Mouse (Mus musculus) layer of hippocampus, adult 8-10 months (tissue): Measurements from ENCODE around the gene B830017H08Rik. TPM values are rescaled to one million over a fixed set of nuclear protein-coding genes. Genes with fewer than 3 reads are reported as not detected.

Experiments used
- DNase-seq, 2 experiments: peaks; one replicate each; pipeline ENCODE4 v3.0.0; 2022; ENCODE audit warnings: low spot score in 2 of 2
- total RNA-seq, 4 experiments: library from RNA; stranded (reverse); gene quantifications; 2 replicates each; pipeline ENCODE4 v1.2.4; 2022

Gene B830017H08Rik
- total RNA-seq, 4 experiments from 2014 or later: 2.7 to 3.9 (median 3.4) TPM

DNA sequence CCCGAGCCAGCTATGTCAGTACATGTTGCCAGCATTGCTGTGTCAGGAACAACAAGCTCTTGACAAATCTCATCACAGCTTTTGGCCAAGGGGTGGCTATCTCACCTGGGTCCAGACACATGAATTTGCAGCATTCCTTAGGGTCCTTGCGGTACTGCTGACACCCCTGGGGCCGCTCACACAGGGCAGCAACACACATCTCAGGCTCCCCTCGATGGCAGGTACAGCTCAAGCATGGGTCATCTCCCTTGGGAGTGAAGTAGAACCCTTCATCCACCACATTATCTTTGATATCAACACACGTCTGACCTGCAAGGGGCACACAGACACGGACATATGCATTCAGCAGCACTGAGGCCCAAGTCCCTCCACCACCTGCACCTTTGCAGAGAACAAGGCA is 16.6 kb downstream of the B830017H08Rik start:
- no peak for DNase-seq

DNA sequence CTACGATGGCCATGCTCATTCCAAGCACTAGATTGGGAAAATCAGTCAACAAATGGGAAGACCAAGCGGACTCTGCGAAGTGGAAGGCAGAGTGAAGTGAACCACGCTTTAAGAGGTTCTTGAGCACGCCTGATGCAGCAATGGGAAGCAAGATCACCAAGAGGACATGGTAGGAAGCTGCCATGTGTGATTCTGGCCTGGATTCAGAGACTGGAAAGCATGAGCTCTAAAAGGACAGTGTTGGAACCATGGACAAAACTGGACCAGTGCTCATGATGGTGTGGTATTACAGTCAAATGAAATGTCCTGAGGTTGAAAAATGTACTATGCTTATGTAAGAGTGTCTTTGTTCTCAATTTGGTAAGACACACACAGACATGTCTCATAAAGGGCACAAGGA is 18.4 kb downstream of the B830017H08Rik start:
- DNase-seq: no peak

DNA sequence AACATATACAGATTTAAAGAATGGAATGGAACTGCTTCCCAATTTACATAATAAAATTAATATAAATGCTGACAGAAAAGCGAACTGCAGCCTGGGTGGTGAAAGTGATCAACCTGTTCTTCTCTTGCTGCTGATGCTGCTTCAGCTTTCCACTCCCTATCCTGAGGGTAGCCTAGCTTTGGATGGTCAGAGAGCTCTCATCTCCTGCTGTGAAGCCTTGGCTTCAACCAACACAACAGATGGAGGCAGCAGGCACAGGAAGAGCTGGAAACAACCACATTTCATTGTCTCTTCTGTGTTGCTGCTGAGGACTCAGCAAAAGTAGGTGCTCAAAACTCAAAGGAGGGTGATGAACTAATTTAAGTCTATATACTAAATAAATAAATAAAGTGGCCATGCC is 18.9 kb downstream of the B830017H08Rik start:
- DNase-seq: peak in 1 of 2 experiments; percentile 48

DNA sequence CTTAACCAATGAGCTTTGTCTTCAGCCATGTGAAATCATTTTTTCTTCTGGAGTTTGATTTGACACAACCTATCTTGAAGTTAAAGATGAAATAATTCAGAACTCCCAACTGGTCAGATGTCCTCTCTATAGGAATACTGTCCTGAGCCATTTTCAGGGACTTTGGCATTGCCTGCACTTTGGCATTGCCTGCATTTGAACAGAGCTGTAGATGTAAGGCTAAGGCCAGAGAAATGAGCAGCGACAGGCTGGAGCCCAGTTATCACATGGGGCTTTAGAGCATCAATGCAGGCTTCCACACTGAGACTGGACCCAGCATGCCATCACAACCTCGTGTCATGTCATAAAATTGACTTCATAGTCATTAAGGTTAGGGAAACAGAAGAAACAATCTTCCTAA is 20.3 kb downstream of the B830017H08Rik start:
- DNase-seq: no peak

DNA sequence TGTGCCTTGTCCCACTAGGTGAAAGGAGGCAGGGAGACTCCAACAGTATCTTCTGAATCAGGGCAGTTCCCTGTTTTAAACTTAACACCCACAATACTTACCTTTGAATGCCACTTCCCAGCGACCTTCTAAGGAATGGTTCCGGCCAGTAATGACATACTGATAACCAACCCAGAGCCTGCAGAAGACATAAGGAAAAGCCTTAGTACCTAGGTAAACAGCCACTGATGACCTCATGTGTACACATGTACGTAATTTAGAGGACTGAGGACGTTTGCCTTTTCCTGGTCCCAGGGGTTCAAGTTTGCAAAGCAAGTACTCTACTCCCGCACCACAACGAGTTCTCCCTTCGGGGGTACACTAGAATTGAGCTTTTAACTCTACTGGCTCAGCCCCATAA is 24.2 kb downstream of the B830017H08Rik start:
- no peak for DNase-seq

DNA sequence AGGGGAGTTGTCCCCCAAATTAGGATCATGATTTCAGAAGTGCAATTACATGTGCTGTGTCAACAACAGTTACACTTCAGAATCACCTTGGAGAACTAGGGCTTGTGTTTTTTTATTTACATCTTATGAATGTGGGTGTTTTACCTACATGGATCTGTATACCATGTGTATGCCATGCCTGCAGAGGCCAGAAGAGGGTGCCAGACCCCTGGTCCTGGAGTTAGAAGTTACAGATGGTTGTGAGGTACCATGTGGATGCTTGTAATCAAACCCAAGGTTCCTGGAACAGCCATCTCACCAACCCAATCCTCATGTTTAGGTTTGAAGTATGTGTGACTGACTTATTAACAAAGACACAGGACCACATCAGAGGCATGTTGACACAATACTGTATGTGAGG is 25.7 kb downstream of the B830017H08Rik start:
- DNase-seq: no peak

DNA sequence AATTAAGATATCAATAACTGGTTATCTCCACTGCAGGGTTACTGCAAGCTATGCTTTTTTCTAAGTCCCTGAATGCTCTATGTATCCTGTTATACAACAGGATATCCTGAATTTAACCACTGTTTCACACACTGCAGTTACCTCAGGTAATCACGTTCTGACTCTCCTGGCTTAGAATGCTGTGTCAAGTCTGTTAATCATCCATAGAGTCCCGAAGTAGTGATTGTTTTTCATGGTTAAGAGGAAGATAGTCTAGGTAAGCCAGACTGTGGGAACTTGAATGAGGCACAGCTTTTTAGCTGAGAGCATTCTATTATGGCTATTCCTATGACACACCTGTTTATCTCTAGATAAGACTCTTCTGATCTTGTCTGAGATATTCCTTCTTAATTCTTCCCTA is 32.4 kb downstream of the B830017H08Rik start:
- no peak for DNase-seq

DNA sequence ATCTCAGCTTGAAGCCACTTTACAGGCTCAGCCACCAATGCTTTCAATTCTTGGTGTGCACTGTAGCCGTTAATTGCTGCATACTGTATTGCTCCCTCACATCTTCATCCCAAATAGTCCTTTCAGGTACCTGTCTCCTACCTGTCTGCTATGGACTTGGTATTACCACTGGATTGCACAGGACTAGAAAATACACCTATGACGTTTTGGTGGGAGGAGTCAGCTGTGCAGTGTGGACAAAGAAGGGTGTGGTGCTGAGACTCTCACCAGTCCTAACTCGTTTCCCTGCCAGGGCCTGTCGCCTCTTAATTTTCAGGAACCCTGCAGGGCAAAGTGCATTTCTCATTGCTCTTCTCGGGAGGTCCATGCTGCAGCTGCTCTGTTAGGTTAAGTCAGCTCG is 32.8 kb downstream of the B830017H08Rik start:
- DNase-seq: no peak

DNA sequence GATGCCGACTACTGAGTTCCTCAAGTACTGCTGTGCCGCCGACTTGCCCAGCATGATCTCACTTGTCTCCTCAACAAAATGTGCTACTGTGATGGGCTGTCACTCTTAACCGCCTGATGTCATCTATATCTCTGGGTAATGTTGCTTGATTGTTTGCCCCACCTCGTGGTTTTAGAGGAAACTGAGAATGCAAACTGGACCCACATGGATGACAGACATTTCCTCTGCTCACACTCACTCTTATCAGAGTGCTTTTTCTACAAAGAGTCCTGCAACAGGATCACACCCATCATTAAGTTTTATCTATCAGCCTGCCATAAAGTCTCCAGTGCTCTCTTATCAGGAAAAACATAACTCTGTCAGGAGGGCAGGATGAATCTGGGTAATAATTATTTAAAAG is 38.3 kb downstream of the B830017H08Rik start:
- no peak for DNase-seq

DNA sequence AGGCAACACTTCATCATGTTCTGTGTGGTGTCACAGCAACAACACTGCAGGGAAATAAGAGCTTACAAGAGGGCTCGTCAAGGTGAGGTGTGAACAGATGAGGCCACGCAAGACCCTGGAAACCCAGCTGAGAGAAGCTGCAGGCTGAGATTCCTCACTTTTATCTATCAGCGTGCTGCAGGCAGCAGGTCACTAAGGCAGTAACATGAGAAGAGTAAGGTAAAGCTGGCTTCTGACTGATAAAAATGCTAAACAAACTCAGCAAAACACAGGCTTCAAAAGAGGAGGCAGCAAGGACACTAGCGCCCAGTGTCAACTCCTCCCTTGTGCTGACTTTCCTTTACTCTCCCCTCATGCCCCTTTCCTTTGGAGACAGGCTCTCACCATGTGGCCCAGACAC is 40.1 kb downstream of the B830017H08Rik start:
- DNase-seq: no peak

DNA sequence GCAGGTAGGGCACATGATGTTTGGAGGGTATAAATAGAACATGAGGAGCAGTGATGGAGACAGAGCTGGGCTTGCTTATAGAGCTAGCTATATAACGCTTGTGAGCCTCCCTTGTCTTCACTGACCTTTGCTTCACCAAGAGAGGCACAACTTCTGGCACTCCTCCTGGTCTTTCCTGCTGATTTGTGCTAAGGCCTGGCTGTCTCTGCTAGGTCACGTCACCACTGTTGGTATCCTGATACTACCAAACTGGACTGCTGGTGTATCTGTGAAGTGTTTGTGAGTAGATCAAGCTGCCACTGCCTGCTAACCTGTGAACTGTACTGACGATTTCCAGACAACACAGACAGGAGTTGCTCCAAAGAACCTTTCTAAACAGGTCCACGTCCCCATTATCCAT is 42.3 kb downstream of the B830017H08Rik start:
- no peak for DNase-seq

DNA sequence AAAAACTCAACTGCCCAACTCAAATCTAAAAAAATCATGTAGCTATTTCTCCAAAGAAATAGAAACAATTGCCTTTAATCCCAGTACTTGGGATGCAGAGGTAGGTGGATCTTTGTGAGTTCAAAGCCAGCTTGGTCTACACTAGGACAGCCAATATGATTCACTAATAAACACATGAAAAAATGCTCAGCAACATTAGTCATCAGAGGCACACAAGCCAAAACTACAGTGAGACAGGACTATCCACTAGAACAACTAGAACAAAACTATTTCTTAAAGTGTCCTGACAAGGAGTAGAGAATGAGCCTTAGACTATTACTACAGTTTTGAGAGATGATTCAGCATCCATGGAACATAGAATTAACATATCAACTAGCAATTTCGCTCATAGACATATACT is 43.2 kb downstream of the B830017H08Rik start:
- DNase-seq: no peak

DNA sequence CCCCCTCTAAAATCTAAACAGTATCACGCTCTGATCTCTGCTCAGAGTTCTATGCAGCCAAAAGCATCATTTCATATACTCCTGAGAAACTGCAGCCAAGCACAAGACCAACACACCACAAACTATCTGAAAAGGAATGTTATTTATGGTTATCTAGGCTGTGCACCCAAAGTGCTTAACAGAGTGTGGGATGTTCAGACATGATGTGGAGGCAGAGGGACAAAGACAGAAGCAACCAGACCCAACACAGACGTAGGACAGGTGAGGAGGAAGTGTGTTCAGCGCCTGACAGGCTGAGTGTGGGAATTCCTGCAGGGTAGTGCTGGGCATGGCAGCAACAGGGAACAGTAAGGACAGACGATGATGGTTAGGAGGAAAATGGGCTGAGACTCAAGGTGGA is 46.6 kb downstream of the B830017H08Rik start:
- no peak for DNase-seq

DNA sequence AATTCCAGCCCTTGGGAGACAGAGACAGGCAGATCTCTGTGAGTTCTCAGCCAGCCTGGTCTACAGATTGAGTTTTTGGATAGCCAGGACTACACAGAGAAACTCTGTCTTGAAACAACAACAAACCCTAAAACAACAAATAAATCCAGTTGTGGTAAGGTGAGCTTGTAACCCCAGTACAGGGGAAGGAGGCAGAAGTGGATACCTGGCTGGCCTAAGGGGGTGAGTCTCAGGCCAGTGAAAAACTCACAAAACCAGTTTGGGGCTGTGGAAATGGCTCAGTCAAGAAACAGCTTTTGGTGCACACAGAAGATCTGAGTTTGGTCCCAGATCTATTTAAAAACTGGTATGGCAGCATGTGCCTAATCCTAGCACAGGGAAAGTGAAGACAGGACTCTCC is 49.3 kb downstream of the B830017H08Rik start:
- DNase-seq: no peak

DNA sequence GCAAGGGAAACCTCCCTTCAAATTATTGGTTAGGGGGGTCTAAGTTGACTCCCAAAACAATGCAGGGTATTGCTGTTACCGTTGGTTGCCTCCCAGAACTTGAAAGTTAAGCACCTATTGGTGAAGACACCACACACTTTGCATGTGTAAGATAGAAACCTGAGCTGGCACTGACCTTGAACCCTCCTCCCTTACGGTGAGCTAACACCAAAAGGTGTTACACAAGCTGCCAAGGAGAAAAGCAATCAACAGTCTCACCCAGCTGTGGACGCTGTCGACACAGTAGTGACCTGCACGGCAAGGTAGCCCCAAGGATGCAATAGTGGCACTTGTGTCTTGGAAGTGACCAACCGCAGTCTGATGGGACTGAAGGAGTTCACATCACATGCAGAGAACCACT is 51.2 kb downstream of the B830017H08Rik start:
- DNase-seq: no peak

Other genes with a start within 250 kb of the B830017H08Rik start
- gene Slc7a4, start 249.9 kb upstream of the B830017H08Rik start, total RNA-seq: 100 to 1,000 TPM in 2 of 4 experiments, 10 to 100 TPM in 2; 80.6 to 117 (median 97.4) TPM
- 10 to 100 TPM; 51.8 to 70.7 (median 60.0) TPM for gene Smpd4, start 213.8 kb upstream of the B830017H08Rik start, total RNA-seq
- gene Ccdc74a, start 186.7 kb upstream of the B830017H08Rik start, total RNA-seq: 10 to 100 TPM; 29.8 to 42.6 (median 41.3) TPM
- 10 to 100 TPM; 72.6 to 84.6 (median 78.3) TPM for gene Med15, start 100.2 kb upstream of the B830017H08Rik start, total RNA-seq
- gene Klhl22, start 73.5 kb upstream of the B830017H08Rik start, total RNA-seq: 100 to 1,000 TPM in 2 of 4 experiments, 10 to 100 TPM in 2; 95.8 to 105 (median 101) TPM
- gene Scarf2, start 35.8 kb upstream of the B830017H08Rik start, total RNA-seq: 1 to 10 TPM; 1.9 to 4.7 (median 3.0) TPM
- gene Car15, start 5.2 kb downstream of the B830017H08Rik start, total RNA-seq: 10 to 100 TPM in 3 of 4 experiments, 1 to 10 TPM in 1; 9.4 to 15.9 (median 12.6) TPM
- 1 to 10 TPM in 3 of 4 experiments, under 1 TPM in 1; 0.73 to 2.6 (median 1.6) TPM for gene Gm20518, start 58.5 kb downstream of the B830017H08Rik start, total RNA-seq
- gene Tssk1, start 61.1 kb downstream of the B830017H08Rik start, total RNA-seq: under 1 TPM in 1 of 4 experiments, not detected in 3; 0.16 TPM
- 100 to 1,000 TPM in 3 of 4 experiments, 10 to 100 TPM in 1; 97.2 to 106 (median 103) TPM for gene Dgcr2, start 65.4 kb downstream of the B830017H08Rik start, total RNA-seq
- not detected for gene Tssk2, start 65.5 kb downstream of the B830017H08Rik start, total RNA-seq
- 10 to 100 TPM; 28.5 to 33.3 (median 30.7) TPM for gene Ess2, start 78.2 kb downstream of the B830017H08Rik start, total RNA-seq
- gene Gsc2, start 81.9 kb downstream of the B830017H08Rik start, total RNA-seq: not detected
- gene Slc25a1, start 95.1 kb downstream of the B830017H08Rik start, total RNA-seq: 10 to 100 TPM; 37.8 to 57.7 (median 47.1) TPM
- not detected for gene Vpreb2, start 147.3 kb downstream of the B830017H08Rik start, total RNA-seq
- 10 to 100 TPM; 72.9 to 89.1 (median 76.9) TPM for gene Dgcr6, start 219.7 kb downstream of the B830017H08Rik start, total RNA-seq